Mouse (Mus musculus) kidney, embryonic 14.5 days (tissue): Measurements from ENCODE around the gene Arfgap3. TPM values are rescaled to one million over a fixed set of nuclear protein-coding genes. Genes with fewer than 3 reads are reported as not detected.
A peak's percentile ranks its signal among the peaks of the same experiment; 100 is the strongest.

Source experiments
- ATAC-seq: fragments of 200-750 bp; cut with Nextera tagmentation; 2 replicates; pipeline ENCODE4 v1.8.0; 2017; ENCODE audit warnings: moderate number of reproducible peaks, mild to moderate bottlenecking, moderate TSS enrichment, moderate library complexity; ENCODE audit not compliant: low FRiP score, low TSS enrichment
- H3K27ac ChIP-seq: fragments of 300-500 bp; sonication (generic); 2 replicates; pipeline ENCODE4 v1.5.1; 2014; ENCODE audit warnings: low read depth, mild to moderate bottlenecking, low read length, moderate library complexity, mixed read lengths
- H3K27me3 ChIP-seq: fragments of 300-500 bp; sonication (generic); 2 replicates; pipeline ENCODE4 v1.6.1; 2014; ENCODE audit warnings: mild to moderate bottlenecking, low read length; ENCODE audit not compliant: control insufficient read depth, insufficient read depth
- H3K36me3 ChIP-seq: fragments of 300-500 bp; sonication (generic); 2 replicates; pipeline ENCODE4 v1.6.1; 2014; ENCODE audit warnings: low read length, mixed read lengths; ENCODE audit not compliant: control insufficient read depth, insufficient read depth
- H3K4me1 ChIP-seq: fragments of 300-500 bp; sonication (generic); 2 replicates; pipeline ENCODE4 v1.6.1; 2014; ENCODE audit warnings: low read length, mixed read lengths; ENCODE audit not compliant: control insufficient read depth, insufficient read depth
- H3K4me2 ChIP-seq: fragments of 300-500 bp; sonication (generic); replicated peaks from 2 replicates; pipeline ENCODE4 v1.6.1; 2014; ENCODE audit warnings: low read depth, mild to moderate bottlenecking, low read length
- H3K4me3 ChIP-seq: fragments of 300-500 bp; sonication (generic); 2 replicates; pipeline ENCODE4 v1.5.1; 2014; ENCODE audit warnings: mild to moderate bottlenecking, low read length
- H3K9ac ChIP-seq: fragments of 300-500 bp; sonication (generic); 2 replicates; pipeline ENCODE4 v1.6.1; 2014; ENCODE audit warnings: low read depth, mild to moderate bottlenecking, low read length, moderate library complexity
- H3K9me3 ChIP-seq: fragments of 300-500 bp; sonication (generic); 2 replicates; pipeline ENCODE4 v1.6.1; 2016; ENCODE audit warnings: low read length; ENCODE audit not compliant: control insufficient read depth
- WGBS: fragments of 180-500 bp; shearing (Covaris S2); extraction: QIAGEN DNeasy Blood & Tissue Kit; methylation state at CpG from one replicate; pipeline ENCODE4 v1.1.7; 2014; 5-methylcytosine and 5-hydroxymethylcytosine counted together
- polyA plus RNA-seq: library from polyadenylated mRNA; unstranded; fragments of >200 nt; fragmentation: Nextera tagmentation; extraction: Ambion mirVana; gene quantifications from 2 replicates; pipeline ENCODE4 v1.2.1, GENCODE M21; 2014

Gene Arfgap3
- 25.7 and 33.3 TPM in 2 replicates for polyA plus RNA-seq

DNA sequence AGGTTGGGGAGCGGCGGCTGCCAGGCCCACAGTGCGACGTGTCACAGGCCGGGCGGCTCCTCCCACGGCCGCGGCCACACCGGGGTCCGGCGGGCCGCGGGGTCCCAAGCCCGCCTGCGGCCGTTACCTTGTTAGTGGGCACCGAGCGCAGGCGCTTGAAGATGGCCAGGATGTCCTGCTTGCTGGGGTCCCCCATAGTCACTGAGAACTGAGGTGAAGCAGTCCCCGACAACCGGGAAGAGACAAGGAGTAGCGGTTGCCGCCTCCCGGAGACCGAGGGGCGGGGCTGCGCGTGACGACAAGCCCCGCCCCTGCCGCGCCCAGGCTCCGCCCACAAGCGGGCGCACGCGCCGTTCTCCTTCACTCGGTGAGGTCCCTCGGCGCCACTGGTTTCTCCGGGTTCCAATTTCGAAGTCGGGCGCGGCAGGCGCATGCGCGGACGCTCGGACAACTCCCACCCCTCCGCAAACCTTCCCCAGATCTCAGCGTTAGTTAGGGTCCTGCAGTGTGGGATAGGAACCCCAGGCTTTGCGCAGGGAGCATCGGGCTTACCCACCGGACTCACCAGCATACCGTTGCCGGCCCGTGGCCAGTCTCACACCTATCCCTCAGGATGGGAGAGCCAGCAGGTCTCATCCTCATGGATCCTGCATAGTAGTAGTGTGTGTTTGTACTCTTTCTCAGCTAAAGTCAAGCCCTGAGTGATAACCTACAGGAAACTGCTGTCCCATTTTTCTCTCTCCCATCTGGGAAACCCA lies at the start of gene Arfgap3:
TSS of gene Arfgap3 (minus strand) at position 294 of the 758 bp plus-strand sequence.
- Histone ChIP-seq H3K9ac (peak within 1 kb of the TSS; percentile 85), H3K4me1 (peaks cover 14% of the 10 kb centered on the region; the same call in 1 of the 2 replicates), H3K36me3 (0 out of 2 replicates have a peak, but pooled peaks cover under 1% of the 10 kb centered on the region), H3K9me3 (no peaks in the 10 kb centered on the region), H3K27ac (peak within 1 kb of the TSS; percentile 59; the same call in 1 of the 2 replicates), H3K4me3 (peak within 1 kb of the TSS; percentile 88), H3K27me3 (no peaks in the 10 kb centered on the region), H3K4me2 (peak within 1 kb of the TSS; percentile 91)
- peak; percentile 92 for ATAC-seq
- under 1% methylated on average over 58 of the region's 60 CpGs for WGBS

DNA sequence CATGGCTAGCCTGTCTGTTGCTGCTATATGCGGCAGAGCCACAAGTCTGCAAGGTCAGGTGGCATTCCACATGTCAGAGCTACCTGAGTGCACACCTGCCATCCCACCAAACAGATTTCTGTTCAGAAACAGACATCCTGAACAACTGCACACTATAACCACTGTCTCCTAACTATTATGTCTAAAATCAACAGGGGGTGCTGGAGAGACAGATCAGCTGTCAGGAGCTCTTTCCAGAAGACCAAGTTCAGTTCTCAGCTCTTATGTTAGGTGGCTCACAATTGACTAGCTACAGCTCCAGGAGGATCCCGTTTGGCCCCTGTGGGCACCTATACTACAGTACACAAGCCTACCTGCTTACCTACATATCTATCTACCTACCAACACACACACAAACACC lies 42.7 kb upstream of the Arfgap3 start:
- Histone ChIP-seq H3K9me3 (no peaks in the 10 kb centered on the region), H3K36me3 (peaks cover 18% of the 10 kb centered on the region), H3K4me2 (no peak overlapping the region), H3K4me1 (peaks cover 20% of the 10 kb centered on the region), H3K4me3 (no peak overlapping the region), H3K9ac (no peak overlapping the region), H3K27me3 (no peaks in the 10 kb centered on the region), H3K27ac (no peak overlapping the region)
- ATAC-seq: no peak
- 83% methylated on average over 2 of the region's 2 CpGs for WGBS

DNA sequence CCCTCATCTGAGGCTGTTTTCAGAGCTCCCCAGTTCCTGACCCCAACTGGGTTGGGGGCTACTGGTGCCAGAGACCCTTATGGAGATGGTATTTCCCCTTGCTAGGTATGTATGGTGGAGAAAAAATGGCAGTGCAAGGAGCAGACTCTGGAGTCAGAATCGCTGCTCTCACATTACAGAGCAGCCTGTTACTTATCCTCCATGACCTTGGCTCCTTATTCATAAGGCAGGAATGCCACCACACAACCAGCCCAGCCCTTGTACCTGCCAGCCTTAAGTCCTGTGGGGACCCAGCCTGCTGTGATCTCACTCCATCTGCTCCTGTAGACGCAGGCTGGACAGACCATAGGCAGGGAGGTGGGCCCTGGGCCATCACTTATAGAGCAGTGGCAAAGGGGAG lies 37.9 kb upstream of the Arfgap3 start:
- H3K36me3 ChIP-seq: peaks cover 56% of the 10 kb centered on the region
- H3K4me3 ChIP-seq: no peak overlapping the region
- H3K9ac ChIP-seq: no peak overlapping the region
- H3K4me1 ChIP-seq: no peaks in the 10 kb centered on the region
- H3K9me3 ChIP-seq: no peaks in the 10 kb centered on the region
- H3K4me2 ChIP-seq: no peak overlapping the region
- WGBS: 69% methylated on average over 2 of the region's 2 CpGs
- H3K27me3 ChIP-seq: no peaks in the 10 kb centered on the region
- ATAC-seq: no peak
- no peak overlapping the region for H3K27ac ChIP-seq

DNA sequence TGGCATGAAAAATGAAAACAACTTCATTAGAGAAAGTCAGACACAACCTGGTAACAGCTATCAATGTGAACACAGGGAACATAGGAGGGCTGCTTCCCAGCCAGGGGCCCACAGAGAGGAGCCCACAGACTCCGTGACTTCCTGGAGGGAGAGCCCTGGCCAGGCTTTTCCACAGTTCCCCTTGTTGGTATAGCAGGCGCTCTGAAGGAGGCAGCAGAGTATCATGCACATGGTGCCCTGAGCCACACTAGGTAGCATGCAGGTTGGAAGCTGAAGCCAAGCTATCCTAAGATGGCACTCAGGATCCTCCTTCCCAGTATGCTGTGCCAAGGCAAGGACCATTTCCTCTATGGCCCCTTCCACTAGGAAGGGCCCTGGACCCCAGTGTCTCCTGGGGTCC lies 33.6 kb upstream of the Arfgap3 start:
- 85% methylated on average over 2 of the region's 2 CpGs for WGBS
- Histone ChIP-seq H3K27me3 (no peaks in the 10 kb centered on the region), H3K36me3 (peaks cover 74% of the 10 kb centered on the region)

DNA sequence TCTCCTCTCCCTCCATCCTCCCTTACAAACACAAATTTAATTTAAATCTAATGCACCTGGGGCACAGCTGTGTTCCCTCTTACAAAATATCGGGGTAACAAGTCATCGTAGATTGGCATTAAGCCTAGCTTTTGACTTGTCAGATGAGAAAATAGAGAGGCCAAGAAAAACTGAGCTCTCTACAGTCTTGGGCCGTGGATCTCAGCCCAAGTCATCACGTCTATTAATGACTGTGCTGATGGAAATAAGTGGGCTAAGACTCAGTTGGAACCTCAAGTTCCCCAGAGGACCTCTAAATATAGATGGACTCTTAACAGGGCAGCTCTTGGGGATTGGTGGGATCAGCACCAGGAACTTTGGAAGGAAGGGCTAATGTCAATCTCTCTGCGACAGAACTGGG lies 33.1 kb upstream of the Arfgap3 start:
- Histone ChIP-seq H3K27me3 (no peaks in the 10 kb centered on the region), H3K27ac (no peak overlapping the region), H3K4me2 (no peak overlapping the region), H3K9ac (no peak overlapping the region), H3K9me3 (peaks cover 3% of the 10 kb centered on the region; the same call in 1 of the 2 replicates), H3K4me3 (no peak overlapping the region), H3K4me1 (no peaks in the 10 kb centered on the region), H3K36me3 (peaks cover 72% of the 10 kb centered on the region)
- 78% methylated on average over 5 of the region's 5 CpGs for WGBS
- ATAC-seq: no peak

More for the DNA sequence above, 33.6 kb upstream of the Arfgap3 start:
- Histone ChIP-seq H3K27ac (no peak overlapping the region), H3K9ac (no peak overlapping the region), H3K4me1 (no peaks in the 10 kb centered on the region), H3K4me2 (no peak overlapping the region), H3K4me3 (no peak overlapping the region), H3K9me3 (peaks cover 3% of the 10 kb centered on the region; the same call in 1 of the 2 replicates)
- no peak for ATAC-seq

DNA sequence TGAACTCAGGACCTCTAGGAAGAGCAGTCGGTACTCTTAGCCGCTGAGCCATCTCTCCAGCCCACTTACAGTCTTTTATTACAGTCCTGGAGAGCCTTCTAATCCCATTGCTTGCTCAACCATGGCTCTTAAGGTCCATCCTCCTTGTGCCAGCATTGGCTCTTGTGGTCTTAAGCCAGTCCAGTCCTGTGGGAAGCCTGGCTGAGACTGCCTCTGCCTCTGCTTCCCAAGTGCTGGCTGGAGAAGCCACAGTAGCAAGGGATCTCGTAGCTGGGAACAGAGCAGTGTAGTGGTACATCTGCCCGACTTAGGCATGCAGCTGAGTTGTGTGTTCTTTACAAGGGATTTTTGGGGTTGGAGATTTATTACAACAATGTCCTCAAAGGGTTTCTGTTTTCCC lies 32.4 kb upstream of the Arfgap3 start:
- H3K4me1 ChIP-seq: no peaks in the 10 kb centered on the region
- ATAC-seq: no peak
- H3K27ac ChIP-seq: no peak overlapping the region
- WGBS: 95% methylated on average over 4 of the region's 4 CpGs
- H3K4me2 ChIP-seq: no peak overlapping the region
- peaks cover 73% of the 10 kb centered on the region for H3K36me3 ChIP-seq
- no peaks in the 10 kb centered on the region for H3K27me3 ChIP-seq
- H3K9ac ChIP-seq: no peak overlapping the region
- no peak overlapping the region for H3K4me3 ChIP-seq
- H3K9me3 ChIP-seq: peaks cover 3% of the 10 kb centered on the region; the same call in 1 of the 2 replicates

DNA sequence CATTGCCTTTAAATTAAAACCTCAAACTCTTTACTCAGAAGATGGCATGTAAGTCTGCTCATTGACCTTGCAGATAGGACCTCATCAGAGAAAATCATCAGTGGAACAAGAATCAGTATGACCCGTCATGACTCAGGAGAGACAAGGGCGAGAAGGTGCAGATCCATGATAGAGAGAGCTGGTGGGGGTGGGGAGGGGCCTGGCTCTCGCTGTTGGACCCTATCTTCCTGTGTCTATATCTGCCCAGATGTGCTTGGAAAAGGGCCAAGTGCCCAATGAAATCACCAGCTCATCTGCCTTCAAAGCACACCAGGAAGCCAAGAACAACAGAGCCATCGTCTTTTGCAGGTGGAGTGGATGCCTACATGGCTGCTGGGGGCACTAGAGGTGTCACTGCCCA lies 27.1 kb upstream of the Arfgap3 start:
- WGBS: 84% methylated on average over 4 of the region's 4 CpGs
- Histone ChIP-seq H3K9ac (no peak overlapping the region), H3K4me3 (no peak overlapping the region), H3K4me1 (no peaks in the 10 kb centered on the region), H3K27ac (no peak overlapping the region), H3K36me3 (peaks cover 36% of the 10 kb centered on the region), H3K27me3 (no peaks in the 10 kb centered on the region), H3K4me2 (no peak overlapping the region), H3K9me3 (no peaks in the 10 kb centered on the region)
- no peak for ATAC-seq

DNA sequence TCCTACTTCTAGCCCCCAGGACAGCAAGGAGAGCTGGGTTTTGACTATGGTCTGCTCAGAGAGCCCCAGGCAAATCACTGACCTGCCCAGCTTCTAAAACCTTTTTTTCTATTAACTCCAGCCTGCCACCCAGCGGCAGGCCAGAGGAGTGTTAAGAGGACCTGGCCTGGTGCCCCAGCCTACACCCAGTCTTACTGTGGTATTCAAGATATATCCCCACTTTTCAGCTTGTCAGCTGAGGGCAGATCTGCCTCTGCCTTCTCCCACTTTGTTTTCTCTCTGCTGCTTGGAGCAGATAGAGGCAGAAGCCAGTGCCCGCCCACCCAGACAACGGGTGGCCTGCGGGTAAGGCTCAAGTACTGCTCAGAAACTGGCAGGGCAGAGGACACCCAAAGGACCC lies 25.1 kb upstream of the Arfgap3 start:
- H3K27ac ChIP-seq: no peak overlapping the region
- no peak overlapping the region for H3K9ac ChIP-seq
- no peak overlapping the region for H3K4me3 ChIP-seq
- WGBS: 73% methylated on average over 4 of the region's 4 CpGs
- no peak overlapping the region for H3K4me2 ChIP-seq
- H3K36me3 ChIP-seq: peaks cover 24% of the 10 kb centered on the region
- peak; percentile 59 for ATAC-seq
- no peaks in the 10 kb centered on the region for H3K27me3 ChIP-seq
- H3K9me3 ChIP-seq: no peaks in the 10 kb centered on the region
- no peaks in the 10 kb centered on the region for H3K4me1 ChIP-seq

DNA sequence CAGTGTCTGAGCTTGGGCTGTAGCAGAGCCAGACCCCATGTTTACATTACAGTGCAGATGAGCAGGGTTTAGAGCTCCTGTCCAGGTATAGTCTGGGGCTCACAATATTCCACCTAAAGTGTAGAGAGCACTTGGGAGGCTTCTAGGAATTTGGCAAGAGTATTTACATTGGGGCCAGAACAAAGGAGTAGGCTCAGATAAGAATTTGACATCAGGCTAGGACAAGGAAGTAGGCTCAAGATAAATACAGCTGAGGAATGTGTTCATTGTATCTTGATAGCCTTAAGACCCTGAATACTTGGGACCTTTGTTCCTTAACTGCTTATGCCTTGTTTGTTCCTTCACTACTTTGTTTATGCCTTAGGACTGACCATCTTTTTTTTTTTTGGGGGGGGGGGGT lies 24.0 kb upstream of the Arfgap3 start:
- no peak overlapping the region for H3K4me2 ChIP-seq
- H3K27ac ChIP-seq: no peak overlapping the region
- H3K9ac ChIP-seq: no peak overlapping the region
- no peaks in the 10 kb centered on the region for H3K4me1 ChIP-seq
- H3K4me3 ChIP-seq: no peak overlapping the region
- H3K9me3 ChIP-seq: no peaks in the 10 kb centered on the region
- no peak for ATAC-seq
- H3K27me3 ChIP-seq: no peaks in the 10 kb centered on the region
- H3K36me3 ChIP-seq: peaks cover 19% of the 10 kb centered on the region
